Mouse (Mus musculus) stomach, postnatal 0 days (tissue): ENCODE measurements at regions not wholly inside any gene's neighbourhood (a gene's known extent, or its start where the extent isn't known, plus 50 kb on each side); places are given as distances from the start of the nearest gene placed in this dataset.

Source experiments
- CTCF ChIP-seq: IDR thresholded peaks from 2 replicates; pipeline ENCODE4 v1.5.1; 2016; ENCODE audit warnings: antibody characterized with exemption, low read depth, mild to moderate bottlenecking, moderate library complexity
- EP300 ChIP-seq: optimal IDR thresholded peaks from 2 replicates; pipeline ENCODE3; 2016; ENCODE audit warnings: antibody characterized with exemption

GRCm38 (mm10) chr13:97418681-97419080 lies 177.8 kb downstream of the Enc1 start:
- TF ChIP-seq EP300 (no peak), CTCF (no peak)
